Mouse (Mus musculus): ENCODE data around the gene Tsen2. TPM values are rescaled to one million over a fixed set of nuclear protein-coding genes. Genes with fewer than 3 reads are reported as not detected.

Gene Tsen2
- polyA plus RNA-seq, 1 experiment from 2014 or later = 33.1 TPM

DNA sequence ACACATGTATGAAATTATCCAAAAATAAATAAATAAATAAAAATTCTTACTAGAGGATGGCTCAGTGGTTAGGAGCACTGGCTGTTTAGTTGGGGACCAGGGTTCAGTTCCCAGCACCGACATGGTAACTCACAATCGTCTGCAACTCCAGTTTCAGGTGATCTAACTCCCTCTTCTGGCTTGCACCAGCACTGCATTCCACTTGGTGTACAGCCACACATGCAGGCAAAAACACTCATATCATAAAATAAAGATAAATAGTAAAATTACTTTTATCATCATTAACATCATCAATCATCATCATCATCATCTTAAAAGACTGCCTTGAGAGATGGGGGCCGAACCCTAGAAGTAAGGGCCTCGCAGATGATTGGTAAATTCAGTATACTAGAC lies 56.9 kb downstream of the Tsen2 start:
- ATAC-seq (replicated peaks; ENCODE audit: low FRiP score) (no peak), DNase-seq (ENCODE audit: low spot score) (no peak)
- Histone ChIP-seq H3K9me3 (ENCODE audit: control insufficient read depth, low read length) (no peaks in the 10 kb centered on the region), H3K27me3 (replicated peaks; ENCODE audit: control insufficient read depth, insufficient read depth, low read length) (no peaks in the 10 kb centered on the region), H3K27ac (ENCODE audit: low read depth, low read length) (no peak overlapping the region), H3K9ac (ENCODE audit: low read depth, low read length) (no peak overlapping the region), H3K4me1 (replicated peaks; ENCODE audit: control insufficient read depth, insufficient read depth, low read length) (peaks cover 8% of the 10 kb centered on the region), H3K4me2 (peak overlapping the region; percentile 44), H3K4me3 (ENCODE audit: low read depth, low read length) (peak overlapping the region; percentile 74; the same call in 1 of the 2 replicates), H3K36me3 (ENCODE audit: control insufficient read depth, insufficient read depth, low read length) (peaks cover 3% of the 10 kb centered on the region; the same call in 1 of the 2 replicates)
- 67% methylated on average over 4 of the region's 4 CpGs for WGBS

DNA sequence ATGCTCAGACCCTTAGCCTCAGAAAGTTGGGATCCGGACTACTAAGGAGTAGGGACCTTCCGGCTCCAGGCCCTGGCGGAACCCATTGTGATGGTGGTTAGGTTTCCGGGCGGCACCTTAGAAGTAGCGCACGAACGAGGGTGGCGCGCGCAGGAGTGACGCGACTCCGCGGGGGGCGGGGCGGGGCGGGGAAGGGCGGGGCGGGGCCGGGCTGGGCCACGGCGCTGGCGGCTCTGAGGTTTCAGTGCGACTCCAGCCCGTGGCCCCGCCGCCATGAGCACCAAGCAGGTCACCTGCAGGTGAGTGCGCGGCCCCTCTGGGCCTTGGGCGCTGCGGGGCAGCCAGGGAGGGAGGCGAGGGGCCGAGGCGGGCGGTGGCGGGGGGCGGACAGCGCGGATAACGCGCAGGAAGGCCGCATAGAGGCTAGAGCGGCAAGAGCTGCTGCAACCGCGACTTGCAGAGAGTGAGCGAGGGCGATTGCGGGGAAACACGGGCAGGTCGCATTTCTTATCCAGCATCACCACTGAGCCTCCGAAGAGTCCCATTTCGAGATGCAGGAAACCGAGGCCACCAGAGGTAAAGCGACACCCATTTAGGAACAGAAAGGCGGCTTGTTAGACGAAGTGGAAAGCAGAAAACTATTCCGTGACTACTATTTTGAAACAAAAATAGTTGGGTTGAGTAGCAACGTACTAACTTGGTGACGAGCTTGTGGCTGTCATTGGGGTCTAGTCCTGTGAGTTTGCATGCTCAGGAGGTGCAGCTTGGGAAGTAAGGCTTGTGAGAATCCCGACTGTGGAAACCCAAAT lies 57.5 kb downstream of the Tsen2 start, which contains the start of gene Mkrn2:
TSS of gene Mkrn2 (plus strand) at position 188 of the 809 bp plus-strand sequence.
- peak; percentile 94 for ATAC-seq (replicated peaks; ENCODE audit: low FRiP score)
- Histone ChIP-seq H3K27ac (ENCODE audit: low read depth, low read length) (peak within 1 kb of the TSS; percentile 62), H3K4me2 (peak within 1 kb of the TSS; percentile 76), H3K27me3 (replicated peaks; ENCODE audit: control insufficient read depth, insufficient read depth, low read length) (no peaks in the 10 kb centered on the region), H3K9ac (ENCODE audit: low read depth, low read length) (peak within 1 kb of the TSS; percentile 74), H3K4me3 (ENCODE audit: low read depth, low read length) (peak within 1 kb of the TSS; percentile 74), H3K4me1 (replicated peaks; ENCODE audit: control insufficient read depth, insufficient read depth, low read length) (peaks cover 8% of the 10 kb centered on the region), H3K9me3 (ENCODE audit: control insufficient read depth, low read length) (no peaks in the 10 kb centered on the region), H3K36me3 (ENCODE audit: control insufficient read depth, insufficient read depth, low read length) (peaks cover 3% of the 10 kb centered on the region; the same call in 1 of the 2 replicates)
- WGBS = under 1% methylated on average over 53 of the region's 61 CpGs
- DNase-seq (ENCODE audit: low spot score) = peak; percentile 90

DNA sequence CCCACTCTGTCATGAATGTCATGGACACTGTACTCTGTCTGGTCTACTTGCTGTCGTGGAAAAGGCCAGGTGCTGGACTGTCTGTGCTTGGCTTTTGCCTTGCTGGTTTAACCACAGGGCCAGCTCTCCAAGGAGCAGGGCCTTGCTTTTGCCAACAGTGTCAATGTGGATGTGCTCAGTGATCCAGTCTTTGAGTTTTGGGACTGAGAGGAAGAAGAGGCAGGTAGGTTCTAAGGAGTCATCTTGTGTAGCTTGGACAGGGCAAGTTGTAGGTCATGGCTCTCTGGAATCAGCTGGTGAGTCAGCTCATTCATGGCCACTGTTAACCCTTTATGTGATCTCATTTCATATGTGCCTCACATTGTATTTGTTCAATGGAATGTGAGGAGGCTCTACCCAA lies 62.0 kb downstream of the Tsen2 start:
- ATAC-seq (replicated peaks; ENCODE audit: low FRiP score) = no peak
- DNase-seq (ENCODE audit: low spot score) = no peak
- H3K4me3 ChIP-seq (ENCODE audit: low read depth, low read length) = no peak overlapping the region

DNA sequence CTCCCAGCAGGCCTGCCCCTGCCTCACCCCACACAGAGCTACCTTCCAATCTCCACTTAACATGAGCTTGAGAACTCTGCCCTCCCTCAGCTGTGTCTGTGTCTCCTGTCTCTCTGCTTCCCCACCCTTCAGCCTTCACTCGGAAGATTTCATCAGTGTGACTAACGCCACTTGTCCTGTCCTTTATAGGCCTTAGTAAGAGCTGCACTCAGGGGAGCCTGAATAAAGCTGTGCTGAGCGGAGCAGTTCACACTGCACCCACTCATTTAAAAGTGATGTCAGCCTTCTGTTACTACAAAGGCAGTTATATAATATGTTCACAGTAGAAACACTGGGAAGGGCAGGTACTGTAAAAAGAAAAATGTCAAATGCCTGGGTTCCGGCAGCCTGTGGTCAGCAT lies 63.0 kb downstream of the Tsen2 start:
- peaks cover 8% of the 10 kb centered on the region for H3K4me1 ChIP-seq (replicated peaks; ENCODE audit: control insufficient read depth, insufficient read depth, low read length)
- H3K27ac ChIP-seq (ENCODE audit: low read depth, low read length) = no peak overlapping the region
- no peak overlapping the region for H3K4me3 ChIP-seq (ENCODE audit: low read depth, low read length)
- DNase-seq (ENCODE audit: low spot score) (no peak), ATAC-seq (replicated peaks; ENCODE audit: low FRiP score) (no peak)
- H3K36me3 ChIP-seq (ENCODE audit: control insufficient read depth, insufficient read depth, low read length) = peaks cover 19% of the 10 kb centered on the region
- 83% methylated on average over 4 of the region's 4 CpGs for WGBS
- H3K9me3 ChIP-seq (ENCODE audit: control insufficient read depth, low read length) = no peaks in the 10 kb centered on the region
- H3K4me2 ChIP-seq = no peak overlapping the region
- H3K27me3 ChIP-seq (replicated peaks; ENCODE audit: control insufficient read depth, insufficient read depth, low read length) = no peaks in the 10 kb centered on the region
- no peak overlapping the region for H3K9ac ChIP-seq (ENCODE audit: low read depth, low read length)

More for the DNA sequence above, 62.0 kb downstream of the Tsen2 start:
- Histone ChIP-seq H3K27me3 (replicated peaks; ENCODE audit: control insufficient read depth, insufficient read depth, low read length) (no peaks in the 10 kb centered on the region), H3K27ac (ENCODE audit: low read depth, low read length) (no peak overlapping the region), H3K4me2 (no peak overlapping the region), H3K9ac (ENCODE audit: low read depth, low read length) (no peak overlapping the region), H3K9me3 (ENCODE audit: control insufficient read depth, low read length) (no peaks in the 10 kb centered on the region), H3K36me3 (ENCODE audit: control insufficient read depth, insufficient read depth, low read length) (peaks cover 19% of the 10 kb centered on the region), H3K4me1 (replicated peaks; ENCODE audit: control insufficient read depth, insufficient read depth, low read length) (peaks cover 8% of the 10 kb centered on the region)
- 74% methylated on average over 1 of the region's 1 CpGs for WGBS

DNA sequence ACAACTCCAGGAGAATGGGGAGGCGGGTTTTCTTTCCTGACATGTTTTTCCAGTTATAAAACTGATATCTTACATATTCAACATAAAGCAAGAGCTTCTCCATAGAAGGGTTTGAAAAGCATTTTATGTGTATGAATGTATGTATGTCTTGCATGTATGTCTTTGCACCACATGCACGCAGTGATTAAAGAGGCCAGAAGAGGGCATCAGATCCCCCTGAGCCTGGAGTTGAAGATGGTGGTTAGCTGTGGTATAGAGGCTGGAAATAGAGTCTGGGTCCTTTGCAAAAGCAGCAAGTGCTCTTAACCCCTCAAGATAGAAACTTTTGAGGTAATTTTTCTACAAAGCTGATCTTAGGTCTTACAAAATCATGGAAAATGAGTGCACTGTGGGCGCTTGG lies 64.7 kb downstream of the Tsen2 start:
- no peaks in the 10 kb centered on the region for H3K4me1 ChIP-seq (replicated peaks; ENCODE audit: control insufficient read depth, insufficient read depth, low read length)
- no peak overlapping the region for H3K4me2 ChIP-seq
- H3K9ac ChIP-seq (ENCODE audit: low read depth, low read length) = no peak overlapping the region
- H3K4me3 ChIP-seq (ENCODE audit: low read depth, low read length) = no peak overlapping the region
- no peaks in the 10 kb centered on the region for H3K9me3 ChIP-seq (ENCODE audit: control insufficient read depth, low read length)
- ATAC-seq (replicated peaks; ENCODE audit: low FRiP score) (no peak), DNase-seq (ENCODE audit: low spot score) (no peak)
- H3K36me3 ChIP-seq (ENCODE audit: control insufficient read depth, insufficient read depth, low read length) = peaks cover 25% of the 10 kb centered on the region
- WGBS = 63% methylated on average over 3 of the region's 3 CpGs
- no peak overlapping the region for H3K27ac ChIP-seq (ENCODE audit: low read depth, low read length)
- no peaks in the 10 kb centered on the region for H3K27me3 ChIP-seq (replicated peaks; ENCODE audit: control insufficient read depth, insufficient read depth, low read length)

DNA sequence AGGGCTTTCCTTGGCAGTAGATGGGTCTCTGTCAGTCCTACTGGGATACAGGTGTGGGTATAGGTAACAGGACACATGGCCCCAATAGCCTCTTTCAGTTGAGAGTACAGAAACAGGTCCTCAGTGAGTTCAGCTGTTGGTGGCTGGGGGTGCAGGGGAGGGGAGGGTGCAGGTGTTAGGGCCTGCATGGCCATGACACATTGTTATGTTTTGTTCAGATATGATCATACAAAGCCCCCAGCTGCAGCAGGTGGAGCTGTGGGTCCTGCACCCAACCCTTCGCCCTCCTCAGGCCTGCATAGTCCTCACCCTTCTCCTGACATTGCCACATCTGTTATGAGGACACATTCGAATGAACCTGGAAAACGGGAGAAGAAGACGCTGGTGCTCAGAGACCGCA lies 65.8 kb downstream of the Tsen2 start:
- H3K27me3 ChIP-seq (replicated peaks; ENCODE audit: control insufficient read depth, insufficient read depth, low read length) = no peaks in the 10 kb centered on the region
- ATAC-seq (replicated peaks; ENCODE audit: low FRiP score) (no peak), DNase-seq (ENCODE audit: low spot score) (no peak)
- H3K9me3 ChIP-seq (ENCODE audit: control insufficient read depth, low read length) = no peaks in the 10 kb centered on the region
- H3K27ac ChIP-seq (ENCODE audit: low read depth, low read length) = no peak overlapping the region
- peaks cover 33% of the 10 kb centered on the region for H3K36me3 ChIP-seq (ENCODE audit: control insufficient read depth, insufficient read depth, low read length)
- no peaks in the 10 kb centered on the region for H3K4me1 ChIP-seq (replicated peaks; ENCODE audit: control insufficient read depth, insufficient read depth, low read length)
- 97% methylated on average over 5 of the region's 5 CpGs for WGBS
- no peak overlapping the region for H3K4me2 ChIP-seq
- no peak overlapping the region for H3K9ac ChIP-seq (ENCODE audit: low read depth, low read length)
- H3K4me3 ChIP-seq (ENCODE audit: low read depth, low read length) = no peak overlapping the region

DNA sequence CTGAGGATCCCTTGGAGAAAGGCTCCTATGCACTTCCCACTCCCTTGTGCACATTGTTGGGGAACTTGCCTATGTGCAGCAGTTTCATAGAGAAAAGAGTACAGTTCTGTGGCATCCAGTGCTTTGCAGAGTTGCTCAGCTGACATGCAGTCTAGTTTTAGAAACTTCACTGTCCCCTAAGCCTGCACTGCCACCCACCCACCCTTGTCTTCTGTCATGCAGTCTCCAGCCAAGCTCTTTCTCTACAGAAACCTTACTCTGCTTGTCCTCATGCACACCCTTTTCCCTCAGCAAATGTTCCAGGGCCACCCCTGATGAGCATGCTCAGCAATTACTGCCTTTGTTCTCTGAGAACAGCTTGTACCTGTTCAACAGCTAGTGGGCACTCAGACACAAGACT lies 69.3 kb downstream of the Tsen2 start:
- DNase-seq (ENCODE audit: low spot score) (no peak), ATAC-seq (replicated peaks; ENCODE audit: low FRiP score) (no peak)
- Histone ChIP-seq H3K27ac (ENCODE audit: low read depth, low read length) (no peak overlapping the region), H3K4me2 (no peak overlapping the region), H3K27me3 (replicated peaks; ENCODE audit: control insufficient read depth, insufficient read depth, low read length) (no peaks in the 10 kb centered on the region), H3K36me3 (ENCODE audit: control insufficient read depth, insufficient read depth, low read length) (peaks cover 60% of the 10 kb centered on the region), H3K4me1 (replicated peaks; ENCODE audit: control insufficient read depth, insufficient read depth, low read length) (no peaks in the 10 kb centered on the region), H3K4me3 (ENCODE audit: low read depth, low read length) (no peak overlapping the region), H3K9me3 (ENCODE audit: control insufficient read depth, low read length) (no peaks in the 10 kb centered on the region), H3K9ac (ENCODE audit: low read depth, low read length) (no peak overlapping the region)

DNA sequence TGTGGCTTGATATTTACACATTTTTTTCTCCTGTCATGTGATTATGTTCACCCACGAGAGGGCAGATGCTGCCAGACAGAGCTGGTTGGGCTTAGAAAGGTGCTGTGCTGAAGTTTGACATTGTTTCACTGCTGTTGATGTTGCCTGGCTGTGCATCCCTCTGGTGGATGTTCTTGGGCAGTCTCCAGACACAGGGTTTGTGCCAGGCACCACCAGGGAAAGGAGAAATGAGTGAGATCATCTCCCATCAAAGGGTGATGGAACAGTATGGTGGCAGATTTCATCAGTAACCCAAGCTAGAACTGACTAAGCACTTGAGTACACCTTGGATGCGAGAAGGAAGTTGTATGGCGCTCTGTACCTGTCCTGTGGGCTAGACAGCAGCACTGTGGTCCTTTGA lies 71.5 kb downstream of the Tsen2 start:
- Histone ChIP-seq H3K36me3 (ENCODE audit: control insufficient read depth, insufficient read depth, low read length) (peaks cover 57% of the 10 kb centered on the region), H3K4me1 (replicated peaks; ENCODE audit: control insufficient read depth, insufficient read depth, low read length) (no peaks in the 10 kb centered on the region), H3K27me3 (replicated peaks; ENCODE audit: control insufficient read depth, insufficient read depth, low read length) (no peaks in the 10 kb centered on the region), H3K4me3 (ENCODE audit: low read depth, low read length) (no peak overlapping the region), H3K27ac (ENCODE audit: low read depth, low read length) (no peak overlapping the region), H3K4me2 (no peak overlapping the region), H3K9ac (ENCODE audit: low read depth, low read length) (no peak overlapping the region), H3K9me3 (ENCODE audit: control insufficient read depth, low read length) (no peaks in the 10 kb centered on the region)
- ATAC-seq (replicated peaks; ENCODE audit: low FRiP score) (no peak), DNase-seq (ENCODE audit: low spot score) (no peak)
- 84% methylated on average over 3 of the region's 3 CpGs for WGBS

DNA sequence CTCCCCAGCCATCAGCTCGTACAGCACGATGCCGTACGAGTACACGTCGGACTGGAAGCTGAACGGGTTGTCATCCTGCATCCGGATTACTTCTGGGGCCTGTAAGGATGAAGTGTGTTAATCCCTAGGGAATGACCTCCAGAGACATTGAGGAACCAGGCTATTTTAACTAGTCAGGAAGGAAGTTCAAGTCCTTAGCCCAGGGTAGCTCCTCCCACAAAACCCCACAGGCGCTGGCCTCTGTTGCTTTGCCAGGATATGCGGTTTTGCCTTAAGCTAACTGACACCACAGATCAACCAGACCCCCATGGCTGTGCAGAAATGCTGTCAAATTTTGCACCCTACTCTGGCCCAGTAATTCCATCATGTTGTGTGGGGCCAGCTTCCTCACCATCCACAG lies 75.4 kb downstream of the Tsen2 start:
- Histone ChIP-seq H3K9me3 (ENCODE audit: control insufficient read depth, low read length) (no peaks in the 10 kb centered on the region), H3K4me1 (replicated peaks; ENCODE audit: control insufficient read depth, insufficient read depth, low read length) (no peaks in the 10 kb centered on the region), H3K4me3 (ENCODE audit: low read depth, low read length) (no peak overlapping the region), H3K36me3 (ENCODE audit: control insufficient read depth, insufficient read depth, low read length) (peaks cover 59% of the 10 kb centered on the region), H3K9ac (ENCODE audit: low read depth, low read length) (no peak overlapping the region), H3K27ac (ENCODE audit: low read depth, low read length) (peak overlapping the region; percentile 21; the same call in 1 of the 2 replicates), H3K27me3 (replicated peaks; ENCODE audit: control insufficient read depth, insufficient read depth, low read length) (no peaks in the 10 kb centered on the region), H3K4me2 (no peak overlapping the region; the same call in 1 of the 2 replicates)
- WGBS = 68% methylated on average over 10 of the region's 10 CpGs
- 0 out of 2 replicates have a peak, but pooled peaks have one; percentile 17 for ATAC-seq (replicated peaks; ENCODE audit: low FRiP score)
- no peak for DNase-seq (ENCODE audit: low spot score)

All from liver, embryonic 11.5 days (tissue).